Mouse (Mus musculus): ENCODE results near the gene Grik4. TPM values are rescaled to one million over a fixed set of nuclear protein-coding genes. Genes with fewer than 3 reads are reported as not detected.
"Not testable (repeated sequence)": the region's sequence is repeated elsewhere in the genome, so short reads cannot be mapped to it uniquely, and the experiment has no call there.

The Grik4 gene
- polyA plus RNA-seq (2012; rRNA removed), result 0.04 and 0.16 TPM in 2 replicates

- Histone ChIP-seq H3K4me3 (ENCODE audit: control insufficient read depth, insufficient read depth, low read length) (no peak within 1 kb of the TSS; the same call in 1 of the 2 replicates), H3K4me1 (replicated peaks; ENCODE audit: control insufficient read depth, insufficient read depth, low read length) (peaks cover 7% of the 10 kb centered on the region; the same call in 1 of the 2 replicates), H3K36me3 (ENCODE audit: control insufficient read depth, insufficient read depth, low read length) (no peaks in the 10 kb centered on the region), H3K27ac (ENCODE audit: control insufficient read depth, insufficient read depth, low read length) (no peak within 1 kb of the TSS), H3K27me3 (ENCODE audit: control insufficient read depth, insufficient read depth, low read length) (peaks cover 6% of the 10 kb centered on the region; the same call in 1 of the 2 replicates)
- WGBS, result 4% methylated on average over 65 of the region's 68 CpGs
- DNase-seq, result peak; percentile 3
- TF ChIP-seq POLR2A (IDR thresholded peaks at IDR 0.05; ENCODE audit: control insufficient read depth, extremely low read depth, insufficient read depth, low read length, poor library complexity) (no peak), CTCF (IDR thresholded peaks at IDR 0.05; ENCODE audit: borderline replicate concordance, control insufficient read depth, extremely low read depth, insufficient read depth, low read length, poor library complexity) (no peak)
Observed at GRCm38 (mm10) chr9:42943781-42944535, at the start of gene Grik4. Gene Grik4 (minus strand): TSS chr9:42944493.

- 96% methylated on average over 4 of the region's 4 CpGs for whole genome bisulfite sequencing
- no peak for DNase-seq
- TF ChIP-seq CTCF (IDR thresholded peaks at IDR 0.05; ENCODE audit: borderline replicate concordance, control insufficient read depth, extremely low read depth, insufficient read depth, low read length, poor library complexity) (no peak), POLR2A (IDR thresholded peaks at IDR 0.05; ENCODE audit: control insufficient read depth, extremely low read depth, insufficient read depth, low read length, poor library complexity) (no peak)
- H3K27ac ChIP-seq (ENCODE audit: control insufficient read depth, insufficient read depth, low read length), result no peak overlapping the region
- no peaks in the 10 kb centered on the region for H3K36me3 ChIP-seq (ENCODE audit: control insufficient read depth, insufficient read depth, low read length)
- no peaks in the 10 kb centered on the region for H3K27me3 ChIP-seq (ENCODE audit: control insufficient read depth, insufficient read depth, low read length)
- H3K4me1 ChIP-seq (replicated peaks; ENCODE audit: control insufficient read depth, insufficient read depth, low read length), result peaks cover 3% of the 10 kb centered on the region; the same call in 1 of the 2 replicates
- H3K4me3 ChIP-seq (ENCODE audit: control insufficient read depth, insufficient read depth, low read length), result no peak overlapping the region
Observed at GRCm38 (mm10) chr9:42993659-42994058, 49.4 kb upstream of the Grik4 start.

GRCm38 (mm10) chr9:42987988-42988387, 43.7 kb upstream of the Grik4 start:
- Histone ChIP-seq H3K4me1 (replicated peaks; ENCODE audit: control insufficient read depth, insufficient read depth, low read length) (no peaks in the 10 kb centered on the region), H3K4me3 (ENCODE audit: control insufficient read depth, insufficient read depth, low read length) (no peak overlapping the region), H3K36me3 (ENCODE audit: control insufficient read depth, insufficient read depth, low read length) (no peaks in the 10 kb centered on the region), H3K27me3 (ENCODE audit: control insufficient read depth, insufficient read depth, low read length) (no peaks in the 10 kb centered on the region), H3K27ac (ENCODE audit: control insufficient read depth, insufficient read depth, low read length) (no peak overlapping the region)
- TF ChIP-seq CTCF (IDR thresholded peaks at IDR 0.05; ENCODE audit: borderline replicate concordance, control insufficient read depth, extremely low read depth, insufficient read depth, low read length, poor library complexity) (no peak), POLR2A (IDR thresholded peaks at IDR 0.05; ENCODE audit: control insufficient read depth, extremely low read depth, insufficient read depth, low read length, poor library complexity) (no peak)
- DNase-seq, result no peak
- WGBS, result 95% methylated on average over 4 of the region's 4 CpGs

- H3K36me3 ChIP-seq (ENCODE audit: control insufficient read depth, insufficient read depth, low read length), result no peaks in the 10 kb centered on the region
- DNase-seq, result no peak
Observed at GRCm38 (mm10) chr9:42968894-42969521, 24.7 kb upstream of the Grik4 start.

GRCm38 (mm10) chr9:42967731-42968130, 23.4 kb upstream of the Grik4 start:
- H3K27me3 ChIP-seq (ENCODE audit: control insufficient read depth, insufficient read depth, low read length), result no peaks in the 10 kb centered on the region
- TF ChIP-seq CTCF (IDR thresholded peaks at IDR 0.05; ENCODE audit: borderline replicate concordance, control insufficient read depth, extremely low read depth, insufficient read depth, low read length, poor library complexity) (no peak), POLR2A (IDR thresholded peaks at IDR 0.05; ENCODE audit: control insufficient read depth, extremely low read depth, insufficient read depth, low read length, poor library complexity) (no peak)
- no peaks in the 10 kb centered on the region for H3K36me3 ChIP-seq (ENCODE audit: control insufficient read depth, insufficient read depth, low read length)
- DNase-seq, result no peak
- H3K4me1 ChIP-seq (replicated peaks; ENCODE audit: control insufficient read depth, insufficient read depth, low read length), result no peaks in the 10 kb centered on the region
- H3K27ac ChIP-seq (ENCODE audit: control insufficient read depth, insufficient read depth, low read length), result no peak overlapping the region
- 92% methylated on average over 9 of the region's 9 CpGs for WGBS
- no peak overlapping the region for H3K4me3 ChIP-seq (ENCODE audit: control insufficient read depth, insufficient read depth, low read length)

More at GRCm38 (mm10) chr9:42968894-42969521, 24.7 kb upstream of the Grik4 start:
- no peak overlapping the region for H3K27ac ChIP-seq (ENCODE audit: control insufficient read depth, insufficient read depth, low read length)
- no peaks in the 10 kb centered on the region for H3K4me1 ChIP-seq (replicated peaks; ENCODE audit: control insufficient read depth, insufficient read depth, low read length)
- TF ChIP-seq CTCF (IDR thresholded peaks at IDR 0.05; ENCODE audit: borderline replicate concordance, control insufficient read depth, extremely low read depth, insufficient read depth, low read length, poor library complexity) (no peak), POLR2A (IDR thresholded peaks at IDR 0.05; ENCODE audit: control insufficient read depth, extremely low read depth, insufficient read depth, low read length, poor library complexity) (no peak)
- no peak overlapping the region for H3K4me3 ChIP-seq (ENCODE audit: control insufficient read depth, insufficient read depth, low read length)
- H3K27me3 ChIP-seq (ENCODE audit: control insufficient read depth, insufficient read depth, low read length), result no peaks in the 10 kb centered on the region
- 85% methylated on average over 11 of the region's 11 CpGs for WGBS

- H3K27me3 ChIP-seq (ENCODE audit: control insufficient read depth, insufficient read depth, low read length); H3K4me3 ChIP-seq (ENCODE audit: control insufficient read depth, insufficient read depth, low read length); H3K27ac ChIP-seq (ENCODE audit: control insufficient read depth, insufficient read depth, low read length); H3K36me3 ChIP-seq (ENCODE audit: control insufficient read depth, insufficient read depth, low read length); DNase-seq; H3K4me1 ChIP-seq (replicated peaks; ENCODE audit: control insufficient read depth, insufficient read depth, low read length): not testable (repeated sequence)
- 82% methylated on average over 3 of the region's 3 CpGs for WGBS
Observed at GRCm38 (mm10) chr9:42964809-42965208, 20.5 kb upstream of the Grik4 start.

All from thymus, adult 2 months (tissue).